Mouse (Mus musculus): ENCODE results near the gene Pigz. TPM values are rescaled to one million over a fixed set of nuclear protein-coding genes. Genes with fewer than 3 reads are reported as not detected.

Gene Pigz
- 2.0 and 3.1 TPM in 2 replicates for polyA plus RNA-seq (2014; fragmentation: Nextera tagmentation; extraction: Ambion mirVana)

GRCm38 (mm10) chr16:31933751-31934549 lies at the start of gene Pigz:
Gene Pigz (plus strand): TSS chr16:31933851.
- peaks cover 20% of the 10 kb centered on the region for H3K4me1 ChIP-seq (ENCODE audit: control insufficient read depth, insufficient read depth, low read length)
- no peaks in the 10 kb centered on the region for H3K36me3 ChIP-seq (ENCODE audit: control insufficient read depth, insufficient read depth, low read length)
- no peaks in the 10 kb centered on the region for H3K9me3 ChIP-seq (ENCODE audit: control insufficient read depth, low read length)
- DNase-seq (peak; percentile 67), ATAC-seq (ENCODE audit: low FRiP score, low TSS enrichment) (0 out of 2 replicates have a peak, but pooled peaks have one; percentile 11)
- peak within 1 kb of the TSS; percentile 92 for H3K27ac ChIP-seq (replicated peaks; ENCODE audit: low read depth, low read length)
- H3K9ac ChIP-seq (replicated peaks; ENCODE audit: low read length): peak within 1 kb of the TSS; percentile 59
- H3K4me3 ChIP-seq (replicated peaks; ENCODE audit: low read depth, low read length): peak within 1 kb of the TSS; percentile 37
- peaks cover 4% of the 10 kb centered on the region; the same call in 1 of the 2 replicates for H3K27me3 ChIP-seq (ENCODE audit: control insufficient read depth, insufficient read depth, low read length)
- WGBS: 3% methylated on average over 42 of the region's 42 CpGs
- H3K4me2 ChIP-seq (ENCODE audit: low read length): peak within 1 kb of the TSS; percentile 86

- WGBS: 17% methylated on average over 6 of the region's 6 CpGs
- Histone ChIP-seq H3K4me2 (ENCODE audit: low read length) (0 out of 2 replicates have a peak overlapping the region, but pooled peaks have one; percentile 2), H3K9ac (replicated peaks; ENCODE audit: low read length) (no peak overlapping the region), H3K4me1 (ENCODE audit: control insufficient read depth, insufficient read depth, low read length) (peaks cover 3% of the 10 kb centered on the region; the same call in 1 of the 2 replicates), H3K9me3 (ENCODE audit: control insufficient read depth, low read length) (no peaks in the 10 kb centered on the region), H3K4me3 (replicated peaks; ENCODE audit: low read depth, low read length) (no peak overlapping the region), H3K27ac (replicated peaks; ENCODE audit: low read depth, low read length) (no peak overlapping the region), H3K27me3 (ENCODE audit: control insufficient read depth, insufficient read depth, low read length) (no peaks in the 10 kb centered on the region), H3K36me3 (ENCODE audit: control insufficient read depth, insufficient read depth, low read length) (no peaks in the 10 kb centered on the region)
- DNase-seq (no peak), ATAC-seq (ENCODE audit: low FRiP score, low TSS enrichment) (no peak)
These were observed 49.7 kb upstream of the Pigz start for GRCm38 (mm10) chr16:31883902-31884301.

GRCm38 (mm10) chr16:31890907-31891306 lies 42.7 kb upstream of the Pigz start:
- no peaks in the 10 kb centered on the region for H3K36me3 ChIP-seq (ENCODE audit: control insufficient read depth, insufficient read depth, low read length)
- WGBS: 60% methylated on average over 7 of the region's 7 CpGs
- no peak overlapping the region for H3K9ac ChIP-seq (replicated peaks; ENCODE audit: low read length)
- ATAC-seq (ENCODE audit: low FRiP score, low TSS enrichment): no peak
- no peaks in the 10 kb centered on the region for H3K4me1 ChIP-seq (ENCODE audit: control insufficient read depth, insufficient read depth, low read length)
- no peak for DNase-seq
- no peak overlapping the region for H3K27ac ChIP-seq (replicated peaks; ENCODE audit: low read depth, low read length)
- H3K27me3 ChIP-seq (ENCODE audit: control insufficient read depth, insufficient read depth, low read length): no peaks in the 10 kb centered on the region
- H3K4me2 ChIP-seq (ENCODE audit: low read length): no peak overlapping the region
- H3K9me3 ChIP-seq (ENCODE audit: control insufficient read depth, low read length): no peaks in the 10 kb centered on the region
- H3K4me3 ChIP-seq (replicated peaks; ENCODE audit: low read depth, low read length): no peak overlapping the region

GRCm38 (mm10) chr16:31893396-31894141 lies 40.1 kb upstream of the Pigz start:
- H3K4me2 ChIP-seq (ENCODE audit: low read length): no peak overlapping the region
- no peak for ATAC-seq (ENCODE audit: low FRiP score, low TSS enrichment)
- no peak overlapping the region for H3K27ac ChIP-seq (replicated peaks; ENCODE audit: low read depth, low read length)
- H3K4me1 ChIP-seq (ENCODE audit: control insufficient read depth, insufficient read depth, low read length): peaks cover 20% of the 10 kb centered on the region
- H3K4me3 ChIP-seq (replicated peaks; ENCODE audit: low read depth, low read length): no peak overlapping the region
- WGBS: 59% methylated on average over 5 of the region's 5 CpGs
- no peak overlapping the region for H3K9ac ChIP-seq (replicated peaks; ENCODE audit: low read length)
- H3K9me3 ChIP-seq (ENCODE audit: control insufficient read depth, low read length): no peaks in the 10 kb centered on the region
- H3K27me3 ChIP-seq (ENCODE audit: control insufficient read depth, insufficient read depth, low read length): no peaks in the 10 kb centered on the region
- DNase-seq: no peak
- no peaks in the 10 kb centered on the region for H3K36me3 ChIP-seq (ENCODE audit: control insufficient read depth, insufficient read depth, low read length)

- WGBS: 11% methylated on average over 29 of the region's 29 CpGs
- peak overlapping the region; percentile 63 for H3K27ac ChIP-seq (replicated peaks; ENCODE audit: low read depth, low read length)
These were observed 36.5 kb upstream of the Pigz start for GRCm38 (mm10) chr16:31896971-31897774.

GRCm38 (mm10) chr16:31898546-31899326 lies 34.9 kb upstream of the Pigz start:
- ATAC-seq (ENCODE audit: low FRiP score, low TSS enrichment): peak; percentile 64
- peaks cover 22% of the 10 kb centered on the region for H3K4me1 ChIP-seq (ENCODE audit: control insufficient read depth, insufficient read depth, low read length)
- H3K9ac ChIP-seq (replicated peaks; ENCODE audit: low read length): no peak overlapping the region
- H3K4me2 ChIP-seq (ENCODE audit: low read length): no peak overlapping the region
- WGBS: 74% methylated on average over 18 of the region's 18 CpGs
- no peak overlapping the region for H3K4me3 ChIP-seq (replicated peaks; ENCODE audit: low read depth, low read length)
- H3K27me3 ChIP-seq (ENCODE audit: control insufficient read depth, insufficient read depth, low read length): no peaks in the 10 kb centered on the region
- H3K27ac ChIP-seq (replicated peaks; ENCODE audit: low read depth, low read length): no peak overlapping the region; the same call in 1 of the 2 replicates
- H3K36me3 ChIP-seq (ENCODE audit: control insufficient read depth, insufficient read depth, low read length): no peaks in the 10 kb centered on the region
- peaks cover 3% of the 10 kb centered on the region; the same call in 1 of the 2 replicates for H3K9me3 ChIP-seq (ENCODE audit: control insufficient read depth, low read length)
- DNase-seq: peak; percentile 70

More at GRCm38 (mm10) chr16:31896971-31897774, 36.5 kb upstream of the Pigz start:
- Histone ChIP-seq H3K9ac (replicated peaks; ENCODE audit: low read length) (peak overlapping the region; percentile 36; the same call in 1 of the 2 replicates), H3K36me3 (ENCODE audit: control insufficient read depth, insufficient read depth, low read length) (no peaks in the 10 kb centered on the region), H3K27me3 (ENCODE audit: control insufficient read depth, insufficient read depth, low read length) (no peaks in the 10 kb centered on the region), H3K9me3 (ENCODE audit: control insufficient read depth, low read length) (peaks cover 3% of the 10 kb centered on the region; the same call in 1 of the 2 replicates), H3K4me1 (ENCODE audit: control insufficient read depth, insufficient read depth, low read length) (peaks cover 22% of the 10 kb centered on the region), H3K4me3 (replicated peaks; ENCODE audit: low read depth, low read length) (peak overlapping the region; percentile 23), H3K4me2 (ENCODE audit: low read length) (peak overlapping the region; percentile 56)
- peak; percentile 82 for DNase-seq
- peak; percentile 59 for ATAC-seq (ENCODE audit: low FRiP score, low TSS enrichment)

GRCm38 (mm10) chr16:31901886-31902285 lies 31.8 kb upstream of the Pigz start:
- no peaks in the 10 kb centered on the region for H3K36me3 ChIP-seq (ENCODE audit: control insufficient read depth, insufficient read depth, low read length)
- ATAC-seq (ENCODE audit: low FRiP score, low TSS enrichment): no peak
- H3K9me3 ChIP-seq (ENCODE audit: control insufficient read depth, low read length): peaks cover 3% of the 10 kb centered on the region; the same call in 1 of the 2 replicates
- peaks cover 26% of the 10 kb centered on the region for H3K4me1 ChIP-seq (ENCODE audit: control insufficient read depth, insufficient read depth, low read length)
- DNase-seq: no peak
- H3K4me2 ChIP-seq (ENCODE audit: low read length): no peak overlapping the region
- H3K9ac ChIP-seq (replicated peaks; ENCODE audit: low read length): no peak overlapping the region
- 94% methylated on average over 1 of the region's 1 CpGs for WGBS
- H3K27ac ChIP-seq (replicated peaks; ENCODE audit: low read depth, low read length): no peak overlapping the region
- no peaks in the 10 kb centered on the region for H3K27me3 ChIP-seq (ENCODE audit: control insufficient read depth, insufficient read depth, low read length)
- no peak overlapping the region for H3K4me3 ChIP-seq (replicated peaks; ENCODE audit: low read depth, low read length)
